Mouse (Mus musculus): ENCODE measurements around the gene Rbm46.

- TF ChIP-seq POLR2A (IDR thresholded peaks at IDR 0.05; ENCODE audit: low read depth, low read length) (no peak), CTCF (conservative IDR thresholded peaks at IDR 0.05; ENCODE audit: insufficient read depth, insufficient read length, low read depth, low read length) (no peak)
Measured at GRCm38 (mm10) chr3:82825165-82825564, 51.1 kb downstream of the Rbm46 start.

All from kidney, adult 2 months (tissue).